Mouse (Mus musculus): ENCODE results near the gene 5430403G16Rik. TPM values are rescaled to one million over a fixed set of nuclear protein-coding genes. Genes with fewer than 3 reads are reported as not detected.
"Not testable (repeated sequence)": the region's sequence is repeated elsewhere in the genome, so short reads cannot be mapped to it uniquely, and the experiment has no call there.

Gene 5430403G16Rik
- 0.60 and 0.85 TPM in 2 replicates for total RNA-seq (2014; rRNA removed)
- 0.79 and 0.80 TPM in 2 replicates for polyA plus RNA-seq (2015; fragmentation: Nextera tagmentation; extraction: Ambion mirVana)

DNA sequence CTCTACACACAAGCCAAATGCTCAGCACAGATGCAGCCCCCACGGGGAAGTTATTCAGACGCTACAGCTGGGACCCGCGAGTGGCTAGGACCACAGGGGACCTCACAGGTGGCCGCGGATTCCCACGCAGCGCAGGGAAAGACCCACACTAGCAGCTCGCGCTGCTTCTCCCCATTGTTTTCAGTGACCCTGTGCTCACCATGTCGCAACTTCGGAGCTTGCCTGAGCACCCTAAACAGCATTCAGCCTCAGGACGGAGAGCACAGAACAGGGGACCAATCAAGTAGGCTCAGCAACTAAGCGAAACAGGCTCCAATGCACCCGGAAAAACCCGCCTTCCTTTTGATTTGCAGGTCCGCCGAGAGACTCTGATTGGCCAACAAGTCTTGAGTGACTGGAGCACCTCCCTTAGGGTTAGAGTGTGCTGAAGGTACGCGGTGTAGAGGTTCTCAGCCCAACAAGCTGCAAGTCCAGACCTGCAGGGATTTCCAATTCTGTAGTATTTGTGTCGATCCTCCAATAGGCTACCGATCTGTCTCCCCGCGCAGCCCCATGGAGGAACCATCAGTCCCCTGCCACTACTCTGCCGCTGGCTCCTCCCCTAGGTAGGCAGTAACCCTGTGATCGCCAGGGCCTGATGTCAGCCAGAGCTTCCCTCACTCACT, at the start of gene 5430403G16Rik:
5430403G16Rik (minus strand) TSS at position 505 of the 665 bp plus-strand sequence.
- Histone ChIP-seq H3K4me2 (ENCODE audit: low read depth, low read length, poor library complexity, severe bottlenecking) (peak within 1 kb of the TSS; percentile 57), H3K4me3 (ENCODE audit: low read depth, low read length) (peak within 1 kb of the TSS; percentile 46), H3K9ac (replicated peaks; ENCODE audit: low read length, poor library complexity, severe bottlenecking) (0 out of 2 replicates have a peak within 1 kb of the TSS, but pooled peaks have one; percentile 24)
- WGBS, result under 1% methylated on average over 24 of the region's 26 CpGs
- H3K27ac ChIP-seq (ENCODE audit: low read depth, low read length); H3K4me1 ChIP-seq (ENCODE audit: insufficient read depth, low read length); H3K9me3 ChIP-seq (ENCODE audit: low read length); H3K36me3 ChIP-seq (ENCODE audit: insufficient read depth, low read length); H3K27me3 ChIP-seq (ENCODE audit: insufficient read depth, low read length): not testable (repeated sequence)
- peak; percentile 96 for ATAC-seq (ENCODE audit: low FRiP score)
- DNase-seq (ENCODE audit: low spot score), result peak; percentile 83

GRCm38 (mm10) chr5:109717341-109717740, 26.5 kb upstream of the 5430403G16Rik start:
- H3K27me3 ChIP-seq (ENCODE audit: insufficient read depth, low read length); ATAC-seq (ENCODE audit: low FRiP score); H3K9me3 ChIP-seq (ENCODE audit: low read length); H3K36me3 ChIP-seq (ENCODE audit: insufficient read depth, low read length); H3K4me3 ChIP-seq (ENCODE audit: low read depth, low read length); H3K4me2 ChIP-seq (ENCODE audit: low read depth, low read length, poor library complexity, severe bottlenecking); H3K4me1 ChIP-seq (ENCODE audit: insufficient read depth, low read length); DNase-seq (ENCODE audit: low spot score); H3K27ac ChIP-seq (ENCODE audit: low read depth, low read length); H3K9ac ChIP-seq (replicated peaks; ENCODE audit: low read length, poor library complexity, severe bottlenecking): not testable (repeated sequence)
- WGBS, result 78% methylated on average over 3 of the region's 3 CpGs

DNA sequence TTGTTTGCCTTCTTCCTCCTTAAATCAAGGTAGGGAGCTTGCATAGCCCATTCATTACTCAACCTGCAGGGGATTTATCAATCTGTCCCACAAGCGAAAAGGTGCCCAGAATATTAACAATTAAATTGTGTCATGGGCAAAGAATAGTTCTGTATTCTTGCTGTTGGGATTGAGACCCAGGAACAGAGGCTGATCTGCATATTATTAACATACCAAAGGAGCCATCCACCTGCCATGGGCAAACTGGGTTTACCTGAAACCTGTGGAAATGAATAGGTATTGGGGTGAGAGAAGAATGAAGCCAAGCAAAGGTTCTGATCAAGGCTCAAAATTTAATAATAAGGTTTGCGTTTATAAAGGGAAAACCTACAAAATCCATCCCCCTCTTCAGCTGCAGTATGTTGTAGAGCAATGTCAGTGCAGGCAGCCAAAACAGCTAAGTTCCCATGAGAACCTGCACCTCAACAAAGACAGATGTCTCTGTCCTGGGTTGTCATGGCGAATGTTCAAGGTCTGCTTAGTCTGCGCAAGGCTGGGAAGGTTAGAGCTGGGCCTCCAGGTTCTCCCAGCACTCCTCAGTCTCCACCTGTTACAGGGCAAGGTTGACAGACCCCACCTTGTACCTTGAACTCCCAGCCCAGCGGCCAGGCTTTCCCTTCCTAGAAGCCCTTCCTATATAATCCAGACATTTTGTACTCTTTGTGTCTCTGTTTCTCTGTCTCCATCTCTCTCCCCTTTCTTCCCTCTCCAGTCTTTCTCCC, 544 bp upstream of the 5430403G16Rik start:
- not testable (repeated sequence) for H3K9me3 ChIP-seq (ENCODE audit: low read length); H3K36me3 ChIP-seq (ENCODE audit: insufficient read depth, low read length); H3K27ac ChIP-seq (ENCODE audit: low read depth, low read length); H3K27me3 ChIP-seq (ENCODE audit: insufficient read depth, low read length); H3K4me1 ChIP-seq (ENCODE audit: insufficient read depth, low read length); DNase-seq (ENCODE audit: low spot score); ATAC-seq (ENCODE audit: low FRiP score)
- WGBS, result 62% methylated on average over 5 of the region's 5 CpGs
- Histone ChIP-seq H3K4me2 (ENCODE audit: low read depth, low read length, poor library complexity, severe bottlenecking) (peak overlapping the region; percentile 57), H3K4me3 (ENCODE audit: low read depth, low read length) (peak overlapping the region; percentile 46), H3K9ac (replicated peaks; ENCODE audit: low read length, poor library complexity, severe bottlenecking) (0 out of 2 replicates have a peak overlapping the region, but pooled peaks have one; percentile 24)

- Histone ChIP-seq H3K27ac (ENCODE audit: low read depth, low read length) (no peak overlapping the region), H3K27me3 (ENCODE audit: insufficient read depth, low read length) (no peaks in the 10 kb centered on the region), H3K4me2 (ENCODE audit: low read depth, low read length, poor library complexity, severe bottlenecking) (no peak overlapping the region), H3K4me1 (ENCODE audit: insufficient read depth, low read length) (no peaks in the 10 kb centered on the region), H3K9me3 (ENCODE audit: low read length) (peaks cover 21% of the 10 kb centered on the region; the same call in 1 of the 2 replicates), H3K36me3 (ENCODE audit: insufficient read depth, low read length) (no peaks in the 10 kb centered on the region), H3K4me3 (ENCODE audit: low read depth, low read length) (no peak overlapping the region), H3K9ac (replicated peaks; ENCODE audit: low read length, poor library complexity, severe bottlenecking) (no peak overlapping the region)
- ATAC-seq (ENCODE audit: low FRiP score) (no peak), DNase-seq (ENCODE audit: low spot score) (no peak)
- no peak for TF ChIP-seq CTCF (IDR thresholded peaks at IDR 0.05)
- WGBS, result 76% methylated on average over 4 of the region's 4 CpGs
Measured at GRCm38 (mm10) chr5:109682921-109683320, 7.9 kb downstream of the 5430403G16Rik start.

Other genes starting within 250 kb of the 5430403G16Rik start
- 23.4 and 44.4 TPM in 2 replicates for gene Crlf2, start 132.0 kb downstream of the 5430403G16Rik start, total RNA-seq (2014; rRNA removed)
- 29.2 and 30.9 TPM in 2 replicates for gene Crlf2, start 132.0 kb downstream of the 5430403G16Rik start, polyA plus RNA-seq (2015; fragmentation: Nextera tagmentation; extraction: Ambion mirVana)
- 1.5 and 2.5 TPM in 2 replicates for gene 4930522L14Rik, start 60.8 kb upstream of the 5430403G16Rik start, total RNA-seq (2014; rRNA removed)
- 3.3 and 3.7 TPM in 2 replicates for gene 4930522L14Rik, start 60.8 kb upstream of the 5430403G16Rik start, polyA plus RNA-seq (2015; fragmentation: Nextera tagmentation; extraction: Ambion mirVana)
- gene Gm15446, start 232.4 kb upstream of the 5430403G16Rik start, total RNA-seq (2014; rRNA removed), result 4.1 and 9.9 TPM in 2 replicates
- 0.31 and 0.49 TPM in 2 replicates for gene Gm15446, start 232.4 kb upstream of the 5430403G16Rik start, polyA plus RNA-seq (2015; fragmentation: Nextera tagmentation; extraction: Ambion mirVana)